Mouse (Mus musculus) kidney, adult 2 months (tissue): ENCODE measurements at regions not wholly inside any gene's neighbourhood (a gene's known extent, or its start where the extent isn't known, plus 50 kb on each side); places are given as distances from the start of the nearest gene placed in this dataset.

Experiments used
- DNase-seq: peaks from one replicate; pipeline ENCODE4 v3.0.0; 2021
- H3K27ac ChIP-seq: fragments of 200-500 bp; 2 replicates; pipeline ENCODE4 v1.5.1; 2012; ENCODE audit warnings: low read depth, low read length, control low read depth, inconsistent platforms; ENCODE audit not compliant: insufficient read depth
- H3K27me3 ChIP-seq: fragments of 200-500 bp; replicated peaks from 2 replicates; pipeline ENCODE4 v1.6.1; 2012; ENCODE audit warnings: mild to moderate bottlenecking, moderate library complexity, low read length, inconsistent platforms; ENCODE audit not compliant: control insufficient read depth, insufficient read depth
- H3K36me3 ChIP-seq: fragments of 200-500 bp; 2 replicates; pipeline ENCODE4 v1.6.1; 2012; ENCODE audit warnings: mild to moderate bottlenecking, moderate library complexity, low read length, inconsistent platforms; ENCODE audit not compliant: control insufficient read depth, insufficient read depth
- H3K4me1 ChIP-seq: fragments of 200-500 bp; 2 replicates; pipeline ENCODE4 v1.6.1; 2011; ENCODE audit warnings: low read length; ENCODE audit not compliant: control insufficient read depth, insufficient read depth
- H3K4me3 ChIP-seq: fragments of 200-500 bp; 2 replicates; pipeline ENCODE4 v1.5.1; 2011; ENCODE audit warnings: mild to moderate bottlenecking, low read depth, low read length, control low read depth; ENCODE audit not compliant: insufficient read depth
- CTCF ChIP-seq: fragments of 200-500 bp; conservative IDR thresholded peaks from 2 replicates; pipeline ENCODE4 v1.5.1; 2011; ENCODE audit warnings: low read depth, mild to moderate bottlenecking, control low read depth, low read length, moderate library complexity, mixed read lengths; ENCODE audit not compliant: insufficient read depth, insufficient read length
- POLR2A ChIP-seq: fragments of 200-500 bp; IDR thresholded peaks from one replicate; pipeline ENCODE4 v1.6.1; 2011; ENCODE audit warnings: low read depth, low read length, control low read depth
- WGBS: fragments of 180-500 bp; shearing (Covaris S2); methylation state at CpG from one replicate; pipeline ENCODE4 v1.1.7; 2018; 5-methylcytosine and 5-hydroxymethylcytosine counted together

- 85% methylated on average over 9 of the region's 9 CpGs for WGBS
- no peaks in the 10 kb centered on the region for H3K27me3 ChIP-seq
- H3K4me3 ChIP-seq: no peak overlapping the region
- no peak for TF ChIP-seq CTCF
- no peak for TF ChIP-seq POLR2A
- no peaks in the 10 kb centered on the region for H3K4me1 ChIP-seq
- no peaks in the 10 kb centered on the region for H3K36me3 ChIP-seq
- no peak for DNase-seq
- no peak overlapping the region for H3K27ac ChIP-seq
Measured at GRCm38 (mm10) chr5:43107436-43108259, 125.3 kb upstream of the Cpeb2 start.

- WGBS: 93% methylated on average over 2 of the region's 2 CpGs
- H3K4me1 ChIP-seq: no peaks in the 10 kb centered on the region
- no peak overlapping the region for H3K4me3 ChIP-seq
- DNase-seq: no peak
- H3K27me3 ChIP-seq: no peaks in the 10 kb centered on the region
- H3K27ac ChIP-seq: no peak overlapping the region
- TF ChIP-seq POLR2A (no peak), CTCF (no peak)
- no peaks in the 10 kb centered on the region for H3K36me3 ChIP-seq
Measured at GRCm38 (mm10) chr5:43108260-43108589, 124.7 kb upstream of the Cpeb2 start.

GRCm38 (mm10) chr5:43110122-43110521 lies 122.8 kb upstream of the Cpeb2 start:
- no peak overlapping the region for H3K27ac ChIP-seq
- no peak overlapping the region for H3K4me3 ChIP-seq
- no peaks in the 10 kb centered on the region for H3K4me1 ChIP-seq
- no peak for DNase-seq
- no peaks in the 10 kb centered on the region for H3K27me3 ChIP-seq
- TF ChIP-seq POLR2A (no peak), CTCF (no peak)
- 71% methylated on average over 5 of the region's 5 CpGs for WGBS
- no peaks in the 10 kb centered on the region for H3K36me3 ChIP-seq

- TF ChIP-seq CTCF (no peak), POLR2A (no peak)
- H3K36me3 ChIP-seq: no peaks in the 10 kb centered on the region
- H3K4me1 ChIP-seq: no peaks in the 10 kb centered on the region
- H3K27ac ChIP-seq: no peak overlapping the region
- H3K4me3 ChIP-seq: no peak overlapping the region
- WGBS: 80% methylated on average over 2 of the region's 2 CpGs
- no peaks in the 10 kb centered on the region for H3K27me3 ChIP-seq
- DNase-seq: no peak
Measured at GRCm38 (mm10) chr5:43111740-43112139, 121.2 kb upstream of the Cpeb2 start.

GRCm38 (mm10) chr5:43113405-43114119 lies 119.4 kb upstream of the Cpeb2 start:
- Histone ChIP-seq H3K27me3 (no peaks in the 10 kb centered on the region), H3K4me1 (no peaks in the 10 kb centered on the region), H3K36me3 (no peaks in the 10 kb centered on the region), H3K27ac (no peak overlapping the region), H3K4me3 (no peak overlapping the region)
- TF ChIP-seq CTCF: no peak
- no peak for TF ChIP-seq POLR2A
- no peak for DNase-seq
- WGBS: 61% methylated on average over 12 of the region's 12 CpGs

GRCm38 (mm10) chr5:43115507-43115906 lies 117.5 kb upstream of the Cpeb2 start:
- Histone ChIP-seq H3K36me3 (no peaks in the 10 kb centered on the region), H3K4me1 (no peaks in the 10 kb centered on the region), H3K27ac (no peak overlapping the region), H3K27me3 (no peaks in the 10 kb centered on the region), H3K4me3 (no peak overlapping the region)
- no peak for TF ChIP-seq CTCF
- no peak for TF ChIP-seq POLR2A
- 94% methylated on average over 3 of the region's 3 CpGs for WGBS
- DNase-seq: no peak

- WGBS: 59% methylated on average over 7 of the region's 7 CpGs
Measured at GRCm38 (mm10) chr5:43116821-43117220, 116.1 kb upstream of the Cpeb2 start.

More at GRCm38 (mm10) chr5:43116821-43117220, 116.1 kb upstream of the Cpeb2 start:
- no peak for DNase-seq
- H3K4me3 ChIP-seq: no peak overlapping the region
- H3K27me3 ChIP-seq: no peaks in the 10 kb centered on the region
- TF ChIP-seq POLR2A (no peak), CTCF (no peak)
- H3K4me1 ChIP-seq: no peaks in the 10 kb centered on the region
- H3K36me3 ChIP-seq: no peaks in the 10 kb centered on the region
- no peak overlapping the region for H3K27ac ChIP-seq
